Mouse (Mus musculus): ENCODE results near the gene P4ha3. TPM values are rescaled to one million over a fixed set of nuclear protein-coding genes. Genes with fewer than 3 reads are reported as not detected.

Gene P4ha3
- polyA plus RNA-seq, 1 experiment, result 12.2 TPM

- Histone ChIP-seq H3K79me3 (ENCODE audit: low read depth) (no peaks in the 10 kb centered on the region), H3K79me2 (ENCODE audit: control insufficient read depth, insufficient read depth) (no peaks in the 10 kb centered on the region), H3K36me3 (ENCODE audit: control insufficient read depth, insufficient read depth) (no peaks in the 10 kb centered on the region), H3K4me3 (ENCODE audit: insufficient read depth, poor library complexity, severe bottlenecking) (no peak overlapping the region), H3K27me3 (ENCODE audit: control insufficient read depth, insufficient read depth, insufficient read length) (no peaks in the 10 kb centered on the region), H3ac (ENCODE audit: control insufficient read depth, insufficient read length, low read depth) (no peak overlapping the region)
- TF ChIP-seq USF1 (IDR thresholded peaks at IDR 0.05; ENCODE audit: low read depth), result no peak
- no peak for TF ChIP-seq MYOD1 (IDR thresholded peaks at IDR 0.05; ENCODE audit: control insufficient read depth, insufficient read length, low read depth)
- no peak for TF ChIP-seq MAX (IDR thresholded peaks at IDR 0.05)
- TF ChIP-seq MYOG (IDR thresholded peaks at IDR 0.05; ENCODE audit: control insufficient read depth, extremely low read depth, insufficient read length), result no peak
- no peak for TF ChIP-seq FOSL1 (IDR thresholded peaks at IDR 0.05; ENCODE audit: insufficient read depth, low read length, poor library complexity, severe bottlenecking)
- TF ChIP-seq CEBPB (IDR thresholded peaks at IDR 0.05; ENCODE audit: low read depth), result no peak
- no peak for TF ChIP-seq CTCF (IDR thresholded peaks at IDR 0.05; ENCODE audit: control insufficient read depth, insufficient read depth, insufficient read length)
Observed at GRCm38 (mm10) chr7:100309216-100309615, 23.9 kb downstream of the P4ha3 start.

DNA sequence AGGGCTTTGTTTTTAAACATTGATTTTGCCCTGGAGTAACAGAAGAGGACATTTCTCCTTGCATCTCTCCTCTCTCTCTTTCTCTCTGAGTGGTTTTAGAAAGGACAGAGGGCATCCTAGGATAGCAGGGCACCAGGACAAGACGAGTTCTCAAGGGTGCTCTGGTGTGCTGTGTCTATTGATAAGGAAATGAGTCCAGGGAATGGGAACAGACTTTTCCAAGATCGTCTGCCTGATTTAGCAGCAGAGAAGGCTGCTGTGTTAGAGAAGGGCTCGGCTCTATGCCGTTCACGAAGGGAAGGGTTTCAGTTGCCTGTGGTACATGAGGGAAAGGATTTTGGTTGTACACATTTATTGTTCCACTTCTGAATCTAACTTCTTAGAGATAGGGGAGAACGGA lies 24.4 kb downstream of the P4ha3 start:
- no peaks in the 10 kb centered on the region for H3K79me2 ChIP-seq (ENCODE audit: control insufficient read depth, insufficient read depth)
- no peaks in the 10 kb centered on the region for H3K27me3 ChIP-seq (ENCODE audit: control insufficient read depth, insufficient read depth, insufficient read length)
- TF ChIP-seq CEBPB (IDR thresholded peaks at IDR 0.05; ENCODE audit: low read depth), result no peak
- no peaks in the 10 kb centered on the region for H3K36me3 ChIP-seq (ENCODE audit: control insufficient read depth, insufficient read depth)
- H3ac ChIP-seq (ENCODE audit: control insufficient read depth, insufficient read length, low read depth), result no peak overlapping the region
- no peak overlapping the region for H3K4me3 ChIP-seq (ENCODE audit: insufficient read depth, poor library complexity, severe bottlenecking)
- no peaks in the 10 kb centered on the region for H3K79me3 ChIP-seq (ENCODE audit: low read depth)

- Histone ChIP-seq H3ac (ENCODE audit: control insufficient read depth, insufficient read length, low read depth) (no peak overlapping the region), H3K79me2 (ENCODE audit: control insufficient read depth, insufficient read depth) (no peaks in the 10 kb centered on the region), H3K79me3 (ENCODE audit: low read depth) (no peaks in the 10 kb centered on the region), H3K4me3 (ENCODE audit: insufficient read depth, poor library complexity, severe bottlenecking) (no peak overlapping the region), H3K27me3 (ENCODE audit: control insufficient read depth, insufficient read depth, insufficient read length) (no peaks in the 10 kb centered on the region), H3K36me3 (ENCODE audit: control insufficient read depth, insufficient read depth) (no peaks in the 10 kb centered on the region)
- TF ChIP-seq CTCF (IDR thresholded peaks at IDR 0.05; ENCODE audit: control insufficient read depth, insufficient read depth, insufficient read length) (no peak), FOSL1 (IDR thresholded peaks at IDR 0.05; ENCODE audit: insufficient read depth, low read length, poor library complexity, severe bottlenecking) (no peak), CEBPB (IDR thresholded peaks at IDR 0.05; ENCODE audit: low read depth) (no peak), MYOG (IDR thresholded peaks at IDR 0.05; ENCODE audit: control insufficient read depth, extremely low read depth, insufficient read length) (no peak), MAX (IDR thresholded peaks at IDR 0.05) (no peak), USF1 (IDR thresholded peaks at IDR 0.05; ENCODE audit: low read depth) (no peak), MYOD1 (IDR thresholded peaks at IDR 0.05; ENCODE audit: control insufficient read depth, insufficient read length, low read depth) (no peak)
Observed at GRCm38 (mm10) chr7:100310290-100310689, 25.0 kb downstream of the P4ha3 start.

GRCm38 (mm10) chr7:100312716-100313115 lies 27.4 kb downstream of the P4ha3 start:
- H3ac ChIP-seq (ENCODE audit: control insufficient read depth, insufficient read length, low read depth), result no peak overlapping the region
- no peaks in the 10 kb centered on the region for H3K36me3 ChIP-seq (ENCODE audit: control insufficient read depth, insufficient read depth)
- no peaks in the 10 kb centered on the region for H3K79me3 ChIP-seq (ENCODE audit: low read depth)
- H3K79me2 ChIP-seq (ENCODE audit: control insufficient read depth, insufficient read depth), result no peaks in the 10 kb centered on the region
- no peak for TF ChIP-seq FOSL1 (IDR thresholded peaks at IDR 0.05; ENCODE audit: insufficient read depth, low read length, poor library complexity, severe bottlenecking)
- H3K4me3 ChIP-seq (ENCODE audit: insufficient read depth, poor library complexity, severe bottlenecking), result no peak overlapping the region
- no peaks in the 10 kb centered on the region for H3K27me3 ChIP-seq (ENCODE audit: control insufficient read depth, insufficient read depth, insufficient read length)

DNA sequence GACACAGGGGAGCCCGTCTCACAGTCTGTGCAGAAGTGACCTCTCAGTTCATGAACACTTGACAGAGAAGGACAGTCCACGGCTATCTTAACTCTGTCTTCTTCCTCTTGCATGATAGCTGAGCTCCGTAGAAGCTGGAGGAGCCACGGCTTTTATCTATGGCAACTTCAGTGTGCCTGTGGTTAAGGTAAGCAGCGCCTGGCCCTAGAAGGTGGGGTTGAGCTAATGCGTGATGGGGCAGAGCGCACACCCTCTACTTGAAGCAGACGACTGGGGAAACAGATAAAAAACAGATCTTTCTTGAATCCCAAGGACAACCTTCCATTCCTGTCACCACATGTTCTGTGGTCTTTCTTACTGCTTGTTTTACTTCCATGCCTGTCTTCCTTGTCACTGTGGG lies 31.6 kb downstream of the P4ha3 start:
- H3K4me3 ChIP-seq (ENCODE audit: insufficient read depth, poor library complexity, severe bottlenecking), result no peak overlapping the region
- H3K36me3 ChIP-seq (ENCODE audit: control insufficient read depth, insufficient read depth), result no peaks in the 10 kb centered on the region
- TF ChIP-seq CTCF (IDR thresholded peaks at IDR 0.05; ENCODE audit: control insufficient read depth, insufficient read depth, insufficient read length) (no peak), USF1 (IDR thresholded peaks at IDR 0.05; ENCODE audit: low read depth) (no peak), MYOD1 (IDR thresholded peaks at IDR 0.05; ENCODE audit: control insufficient read depth, insufficient read length, low read depth) (no peak), MAX (IDR thresholded peaks at IDR 0.05) (no peak), MYOG (IDR thresholded peaks at IDR 0.05; ENCODE audit: control insufficient read depth, extremely low read depth, insufficient read length) (no peak), FOSL1 (IDR thresholded peaks at IDR 0.05; ENCODE audit: insufficient read depth, low read length, poor library complexity, severe bottlenecking) (no peak), CEBPB (IDR thresholded peaks at IDR 0.05; ENCODE audit: low read depth) (no peak)
- no peaks in the 10 kb centered on the region for H3K79me3 ChIP-seq (ENCODE audit: low read depth)
- H3K27me3 ChIP-seq (ENCODE audit: control insufficient read depth, insufficient read depth, insufficient read length), result no peaks in the 10 kb centered on the region
- H3ac ChIP-seq (ENCODE audit: control insufficient read depth, insufficient read length, low read depth), result no peak overlapping the region
- H3K79me2 ChIP-seq (ENCODE audit: control insufficient read depth, insufficient read depth), result no peaks in the 10 kb centered on the region

DNA sequence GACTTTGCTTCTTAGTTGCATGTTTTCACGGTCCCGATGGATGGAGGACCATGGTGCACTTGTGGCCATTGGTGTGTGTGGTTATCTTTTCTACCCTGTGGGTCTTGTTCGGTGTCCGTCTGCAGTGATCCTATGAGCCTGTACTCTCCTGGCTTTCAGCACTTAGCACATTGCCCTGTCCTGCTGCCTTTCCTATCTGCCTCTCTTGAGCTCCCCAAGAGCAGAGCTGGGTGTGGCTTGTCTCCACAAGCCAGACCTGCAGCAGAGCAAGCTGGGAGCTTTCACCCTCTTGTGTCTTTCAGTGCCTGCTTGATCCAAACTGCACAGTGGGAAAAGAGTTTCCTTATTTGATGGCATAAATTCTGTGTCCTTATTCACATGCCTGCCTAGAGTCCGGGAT lies 32.2 kb downstream of the P4ha3 start:
- H3K36me3 ChIP-seq (ENCODE audit: control insufficient read depth, insufficient read depth), result no peaks in the 10 kb centered on the region

More for the DNA sequence above, 32.2 kb downstream of the P4ha3 start:
- no peak for TF ChIP-seq FOSL1 (IDR thresholded peaks at IDR 0.05; ENCODE audit: insufficient read depth, low read length, poor library complexity, severe bottlenecking)
- TF ChIP-seq CTCF (IDR thresholded peaks at IDR 0.05; ENCODE audit: control insufficient read depth, insufficient read depth, insufficient read length), result no peak
- no peak for TF ChIP-seq MAX (IDR thresholded peaks at IDR 0.05)
- TF ChIP-seq MYOD1 (IDR thresholded peaks at IDR 0.05; ENCODE audit: control insufficient read depth, insufficient read length, low read depth), result no peak
- TF ChIP-seq MYOG (IDR thresholded peaks at IDR 0.05; ENCODE audit: control insufficient read depth, extremely low read depth, insufficient read length), result no peak
- no peak for TF ChIP-seq CEBPB (IDR thresholded peaks at IDR 0.05; ENCODE audit: low read depth)
- no peak for TF ChIP-seq USF1 (IDR thresholded peaks at IDR 0.05; ENCODE audit: low read depth)
- no peaks in the 10 kb centered on the region for H3K27me3 ChIP-seq (ENCODE audit: control insufficient read depth, insufficient read depth, insufficient read length)
- no peaks in the 10 kb centered on the region for H3K79me2 ChIP-seq (ENCODE audit: control insufficient read depth, insufficient read depth)
- no peak overlapping the region for H3K4me3 ChIP-seq (ENCODE audit: insufficient read depth, poor library complexity, severe bottlenecking)
- no peaks in the 10 kb centered on the region for H3K79me3 ChIP-seq (ENCODE audit: low read depth)
- no peak overlapping the region for H3ac ChIP-seq (ENCODE audit: control insufficient read depth, insufficient read length, low read depth)
